Mouse (Mus musculus): ENCODE measurements around the gene Serpinb6b.

DNA sequence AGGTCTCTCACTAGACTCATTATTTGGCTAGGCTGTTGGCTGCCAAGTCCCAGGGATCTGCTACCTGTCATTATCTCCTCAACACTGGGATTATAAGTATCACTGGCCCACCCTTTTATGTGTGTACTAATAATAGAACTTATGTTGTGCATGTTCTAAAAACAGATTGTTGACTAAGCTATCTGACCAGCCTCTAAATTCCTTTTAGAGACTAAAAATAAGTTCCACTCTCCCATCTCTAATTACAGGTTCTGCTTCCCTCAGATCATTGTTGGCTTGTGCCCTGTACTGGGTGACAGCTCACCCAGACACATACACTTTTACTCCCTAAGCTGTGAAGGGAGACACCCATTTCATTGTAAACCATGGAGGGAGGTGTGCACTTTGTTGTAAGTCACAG, 42.4 kb upstream of the Serpinb6b start:
- TF ChIP-seq POLR2A (IDR thresholded peaks at IDR 0.05; ENCODE audit: insufficient read depth, low read length) (no peak), CTCF (IDR thresholded peaks at IDR 0.05; ENCODE audit: low read depth, low read length) (no peak)

Data from ES-Bruce4 (cell line).